Mouse (Mus musculus) gastrocnemius, adult 2 months (tissue): Measurements from ENCODE around the gene Zbtb20. TPM values are rescaled to one million over a fixed set of nuclear protein-coding genes. Genes with fewer than 3 reads are reported as not detected.

Source experiments
- DNase-seq: peaks from one replicate; pipeline ENCODE4 v3.0.0; 2022
- H3K27ac ChIP-seq: fragments of 200-600 bp; 2 replicates; pipeline ENCODE4 v1.8.1; 2022; ENCODE audit warnings: mild to moderate bottlenecking
- H3K4me3 ChIP-seq: fragments of 200-600 bp; 2 replicates; pipeline ENCODE4 v1.8.1; 2022; ENCODE audit warnings: mild to moderate bottlenecking, moderate library complexity
- CTCF ChIP-seq: fragments of 200-600 bp; IDR thresholded peaks from 2 replicates; pipeline ENCODE4 v1.8.1; 2022; ENCODE audit warnings: antibody characterized with exemption, mild to moderate bottlenecking, moderate library complexity
- intact Hi-C: fragments of 180-260 bp; cut with DNase I; formaldehyde crosslinking; loops from one replicate; pipeline ENCODE4 v1.15.1; 2025
- total RNA-seq, 2 experiments: library from RNA; stranded (reverse); gene quantifications; 2 replicates each; pipeline ENCODE4 v1.2.3; 2021

Gene Zbtb20
- total RNA-seq, 2 experiments from 2014 or later = 87.2 to 104 TPM

DNA sequence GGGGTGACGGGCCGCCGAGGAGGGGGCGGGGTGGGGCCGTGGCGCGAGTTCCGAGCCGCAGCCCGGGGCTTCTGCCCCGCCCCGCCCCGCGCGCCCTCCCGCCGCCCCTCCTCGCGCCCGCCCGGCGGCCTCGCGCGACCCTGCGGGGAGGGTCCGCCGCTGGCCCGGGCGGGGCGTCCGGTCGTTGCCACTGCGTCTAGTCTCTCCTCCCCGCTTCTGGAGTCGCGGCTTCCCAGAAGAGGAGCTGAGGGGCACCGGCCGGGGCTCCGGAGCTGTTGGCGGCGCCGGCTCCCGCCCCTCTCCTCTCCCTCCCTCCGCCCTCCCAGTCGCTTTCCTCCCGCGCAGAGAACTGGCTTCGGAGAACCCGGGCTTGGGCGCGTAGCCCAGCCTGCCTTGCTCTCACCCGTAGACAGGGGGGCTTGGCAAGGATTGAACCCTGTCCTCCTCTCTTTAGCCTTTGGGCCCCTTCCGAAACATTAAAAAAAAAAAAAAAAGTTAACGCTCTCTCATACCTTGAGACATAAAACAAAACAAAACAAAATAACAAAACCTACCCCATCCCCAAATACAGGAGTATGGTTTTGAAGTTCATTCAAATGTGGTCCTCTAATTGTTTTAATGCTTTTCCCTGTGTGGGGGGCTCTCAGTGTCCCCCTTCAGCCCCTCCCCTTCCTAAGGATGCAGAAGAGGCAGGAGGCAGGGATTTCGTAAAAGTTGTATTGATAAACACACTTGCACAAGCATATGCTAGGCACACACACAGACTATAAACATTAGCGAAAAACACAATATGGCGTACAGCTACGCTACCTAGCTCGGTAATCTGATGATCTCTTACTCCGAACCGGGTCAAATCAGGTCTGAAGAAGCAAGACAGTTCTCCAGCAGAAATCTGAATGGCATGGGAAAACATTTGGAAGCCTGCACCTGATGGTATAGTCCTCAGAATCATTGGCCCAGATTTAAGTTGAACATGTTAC is 630 bp downstream of the Zbtb20 start:
- TF ChIP-seq CTCF = peak; percentile 30
- H3K4me3 ChIP-seq = peak overlapping the region; percentile 90
- intact Hi-C loops = loop anchor here (1.0 kb wide), 1 partner anchor 31 kb away; no protein-coding TSS in a partner anchor
- peak; percentile 91 for DNase-seq
- H3K27ac ChIP-seq = peak overlapping the region; percentile 98

DNA sequence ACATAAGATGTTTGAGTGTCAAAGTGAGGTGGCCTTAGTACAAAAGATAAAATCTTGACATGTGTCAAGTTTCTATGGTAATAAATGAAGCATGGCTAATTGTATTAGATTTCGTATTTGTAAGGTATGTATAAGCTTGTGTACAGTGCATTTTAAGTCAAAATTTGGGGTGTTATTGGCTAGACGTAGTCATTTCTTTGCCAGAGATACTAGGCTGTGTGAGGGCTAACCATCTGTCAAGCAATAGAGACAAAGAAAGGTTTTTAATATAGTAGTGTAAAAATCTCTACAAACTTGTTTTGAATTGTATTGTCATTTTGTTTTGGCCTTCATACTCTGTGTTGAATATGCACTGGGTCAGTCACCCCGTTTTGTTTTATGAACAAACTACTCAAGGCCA is 4.4 kb downstream of the Zbtb20 start:
- no peak for TF ChIP-seq CTCF
- no peak for DNase-seq
- Histone ChIP-seq H3K27ac (no peak overlapping the region; the same call in 1 of the 2 replicates), H3K4me3 (no peak overlapping the region)
- intact Hi-C loops = no loop called here

DNA sequence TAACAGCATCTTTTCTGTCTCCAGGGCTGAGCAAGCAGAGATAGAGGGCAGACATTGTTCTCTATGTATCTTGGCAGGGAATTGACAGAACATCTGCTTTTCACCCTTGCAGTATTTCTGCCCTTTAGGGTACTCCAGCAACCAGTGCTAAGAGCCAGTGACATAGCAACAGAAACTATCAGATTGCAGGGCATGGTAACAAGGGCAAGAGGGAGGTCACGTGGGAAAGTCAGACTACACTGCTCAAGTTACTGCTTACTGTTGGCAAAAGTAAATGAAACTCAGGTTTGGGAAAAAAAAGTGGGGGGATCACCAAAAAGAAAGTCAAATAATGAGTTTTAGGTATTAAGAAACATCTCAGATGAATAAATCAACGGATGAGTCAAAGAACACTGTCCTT is 9.9 kb downstream of the Zbtb20 start:
- Histone ChIP-seq H3K27ac (peak overlapping the region; percentile 79), H3K4me3 (no peak overlapping the region; the same call in 1 of the 2 replicates)
- intact Hi-C loops = no loop called here
- TF ChIP-seq CTCF = no peak
- peak; percentile 35 for DNase-seq

DNA sequence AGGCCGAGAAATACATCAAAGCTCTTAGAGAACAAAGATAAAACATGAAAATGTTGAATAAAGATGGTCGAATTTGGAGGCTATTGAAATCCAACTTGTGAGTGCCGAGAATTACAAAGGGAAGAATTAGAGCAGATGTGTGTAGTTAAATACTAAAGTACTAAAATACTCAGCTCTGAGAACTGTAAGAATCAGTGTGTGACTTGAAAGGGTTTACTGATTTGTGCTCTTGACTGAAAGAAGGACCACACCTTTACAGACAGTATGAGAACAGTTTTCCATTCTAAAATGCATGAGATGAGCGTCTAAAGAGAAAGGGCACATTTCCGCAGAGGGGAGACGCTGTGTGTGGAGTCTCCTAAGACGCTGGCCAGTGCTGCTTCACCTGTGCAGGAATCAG is 10.3 kb downstream of the Zbtb20 start:
- TF ChIP-seq CTCF = no peak
- Histone ChIP-seq H3K4me3 (no peak overlapping the region; the same call in 1 of the 2 replicates), H3K27ac (peak overlapping the region; percentile 79)
- intact Hi-C loops = no loop called here
- no peak for DNase-seq

DNA sequence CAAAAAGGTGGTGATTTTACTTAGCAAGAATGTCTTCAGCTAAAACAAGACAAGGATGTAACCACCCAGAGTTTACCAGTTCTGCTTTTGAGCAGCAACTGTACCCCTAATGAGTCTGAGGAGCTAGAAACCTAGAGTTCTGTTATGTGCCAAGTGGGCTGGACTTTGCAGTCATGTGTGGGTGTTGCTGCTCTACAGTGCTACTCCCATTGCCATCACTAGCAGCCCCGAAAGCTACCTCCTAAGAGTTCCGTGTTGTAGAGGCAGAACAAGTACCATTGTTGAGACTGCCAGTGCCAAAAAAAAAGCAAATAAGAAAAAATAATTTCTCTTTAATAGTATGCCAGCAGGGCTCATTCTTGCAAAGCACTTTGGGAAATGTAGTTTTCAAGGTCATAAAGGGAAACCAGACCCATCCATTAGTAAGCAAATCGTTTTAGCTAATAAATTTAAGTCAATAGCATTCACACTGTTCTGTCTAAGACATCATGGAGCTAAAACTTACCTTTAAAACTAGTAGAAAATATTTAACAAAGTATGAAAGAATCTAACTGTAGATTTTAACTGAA is 21.5 kb downstream of the Zbtb20 start:
- no peak for TF ChIP-seq CTCF
- DNase-seq = peak; percentile 33

DNA sequence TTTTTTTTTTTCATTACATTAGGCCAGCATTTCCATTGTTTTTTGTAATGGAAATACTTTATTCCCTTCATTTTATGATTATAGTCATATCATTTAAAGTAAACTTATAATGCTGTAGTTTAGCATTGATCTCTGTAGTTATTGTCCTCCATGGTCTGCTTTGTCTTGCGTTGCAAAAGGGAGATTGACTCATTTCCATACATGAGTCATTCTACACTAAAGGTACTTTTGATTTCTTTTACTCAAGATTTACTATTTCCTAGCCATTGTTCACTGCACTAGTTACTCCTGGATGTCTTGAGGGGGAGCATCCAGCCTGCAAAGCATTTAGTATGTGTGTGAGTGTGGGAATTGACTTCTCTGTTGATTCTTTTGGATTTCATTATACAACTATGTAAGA is 24.6 kb downstream of the Zbtb20 start:
- TF ChIP-seq CTCF = no peak
- intact Hi-C loops = loop anchor here (10.0 kb wide), 1 partner anchor 464 kb away; no protein-coding TSS in a partner anchor
- DNase-seq = no peak
- Histone ChIP-seq H3K27ac (no peak overlapping the region), H3K4me3 (no peak overlapping the region)

More for the DNA sequence above, 21.5 kb downstream of the Zbtb20 start:
- intact Hi-C loops = no loop called here
- Histone ChIP-seq H3K27ac (peak overlapping the region; percentile 80), H3K4me3 (peak overlapping the region; percentile 64)

DNA sequence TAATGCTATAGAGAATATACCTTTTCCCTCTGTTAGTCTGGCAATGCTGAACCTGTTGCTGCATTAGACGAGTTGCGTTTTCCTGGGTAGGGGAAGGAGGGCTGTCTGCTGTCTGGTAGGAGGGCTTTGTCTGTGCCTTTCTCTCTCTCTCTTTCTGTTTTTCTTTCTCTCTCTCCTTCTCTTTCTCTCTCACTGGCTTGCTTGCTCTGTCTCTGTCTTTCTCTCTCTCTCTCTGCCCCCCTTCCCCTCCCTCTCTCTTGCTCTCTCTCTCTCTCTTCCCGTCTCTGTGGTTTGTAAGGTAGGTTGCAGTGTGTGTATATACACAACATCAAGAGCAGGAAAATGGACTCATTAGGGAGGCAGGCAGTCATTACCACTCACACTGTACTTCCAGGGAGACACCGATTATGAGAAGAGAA is 31.6 kb downstream of the Zbtb20 start:
- intact Hi-C loops = loop anchor here (1.0 to 10.0 kb wide), 2 partner anchors 31 to 458 kb away; no protein-coding TSS in a partner anchor
- DNase-seq = peak; percentile 52
- Histone ChIP-seq H3K27ac (peak overlapping the region; percentile 93), H3K4me3 (peak overlapping the region; percentile 81)
- no peak for TF ChIP-seq CTCF

DNA sequence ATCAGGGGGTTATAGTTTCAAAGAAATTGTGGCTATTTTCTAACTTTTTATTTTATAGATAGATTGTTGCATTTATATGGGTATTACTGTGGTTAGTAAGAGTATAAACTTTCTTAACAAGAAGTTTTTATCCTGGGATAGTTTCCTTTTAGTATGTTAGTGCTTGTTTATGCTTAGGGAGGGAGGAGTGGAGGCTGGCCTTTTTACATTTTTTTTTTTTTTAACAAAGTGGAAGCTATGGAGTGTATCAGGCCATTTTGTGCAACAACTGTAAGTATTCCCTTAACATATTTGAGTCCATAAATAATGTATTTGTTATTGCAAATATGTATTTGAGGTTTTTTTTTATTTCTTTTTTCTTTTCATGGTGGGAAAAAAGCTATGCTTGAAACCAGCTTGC is 32.7 kb downstream of the Zbtb20 start:
- no peak for DNase-seq
- TF ChIP-seq CTCF = no peak
- H3K4me3 ChIP-seq = peak overlapping the region; percentile 81
- H3K27ac ChIP-seq = peak overlapping the region; percentile 93
- intact Hi-C loops = loop anchor here (10.0 kb wide), 1 partner anchor 456 kb away; no protein-coding TSS in a partner anchor

- Histone ChIP-seq H3K4me3 (peak overlapping the region; percentile 81), H3K27ac (peak overlapping the region; percentile 93)
- no peak for DNase-seq
- intact Hi-C loops = loop anchor here (10.0 kb wide), 1 partner anchor 456 kb away; no protein-coding TSS in a partner anchor
- no peak for TF ChIP-seq CTCF
Observed at GRCm38 (mm10) chr16:42908896-42909295, 33.2 kb downstream of the Zbtb20 start.

- no peak for DNase-seq
- intact Hi-C loops = loop anchor here (10.0 kb wide), 3 partner anchors 635 to 895 kb away; no protein-coding TSS in a partner anchor
- peak overlapping the region; percentile 81 for H3K4me3 ChIP-seq
- TF ChIP-seq CTCF = no peak
- peak overlapping the region; percentile 93 for H3K27ac ChIP-seq
Observed at GRCm38 (mm10) chr16:42910016-42910415, 34.3 kb downstream of the Zbtb20 start.

DNA sequence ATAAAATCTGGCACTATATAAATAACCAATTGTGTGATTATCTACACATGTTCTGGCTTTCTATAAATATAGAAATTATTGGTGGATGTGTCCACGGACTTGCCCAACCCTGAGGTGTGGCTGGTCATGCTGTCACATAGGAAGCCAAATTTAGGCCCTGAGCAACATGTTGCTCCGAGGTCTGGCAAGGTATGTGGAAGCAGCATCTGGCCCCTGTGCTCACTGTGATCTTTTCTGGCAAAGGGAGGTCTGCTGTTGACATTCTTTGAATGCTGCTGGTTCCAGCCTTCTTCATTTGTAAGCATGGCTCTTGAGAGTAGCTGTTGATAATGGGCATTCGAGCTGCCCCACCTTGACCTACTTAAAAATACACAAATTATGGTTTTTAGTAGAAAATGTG is 35.0 kb downstream of the Zbtb20 start:
- Histone ChIP-seq H3K4me3 (peak overlapping the region; percentile 81), H3K27ac (peak overlapping the region; percentile 93)
- peak; percentile 71 for DNase-seq
- no peak for TF ChIP-seq CTCF
- intact Hi-C loops = loop anchor here (10.0 kb wide), 3 partner anchors 636 to 894 kb away; no protein-coding TSS in a partner anchor

DNA sequence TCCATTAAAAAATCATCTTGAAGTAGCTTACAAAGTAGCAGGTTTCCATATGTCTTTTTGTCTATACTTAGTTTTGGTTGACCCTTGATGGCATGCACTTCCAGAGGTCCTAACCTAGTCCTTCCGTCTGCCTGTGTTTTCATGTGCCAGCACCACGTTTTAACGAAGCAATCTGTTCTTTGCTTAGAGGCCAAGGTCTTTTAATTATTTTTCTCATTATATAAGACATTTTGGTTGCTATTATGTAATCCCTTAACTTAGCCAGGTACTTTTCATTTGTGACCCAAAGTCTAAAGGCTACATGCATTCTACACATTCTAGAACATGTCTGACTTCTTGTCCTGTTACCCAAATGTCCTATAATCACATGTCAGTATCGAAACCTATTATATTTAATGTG is 35.6 kb downstream of the Zbtb20 start:
- peak overlapping the region; percentile 81 for H3K4me3 ChIP-seq
- TF ChIP-seq CTCF = no peak
- H3K27ac ChIP-seq = peak overlapping the region; percentile 93
- intact Hi-C loops = loop anchor here (10.0 kb wide), 3 partner anchors 637 to 893 kb away; no protein-coding TSS in a partner anchor
- no peak for DNase-seq
